Comparison of ENCODE assay signal across 20 mouse cellular contexts in the genomic region with DNA sequence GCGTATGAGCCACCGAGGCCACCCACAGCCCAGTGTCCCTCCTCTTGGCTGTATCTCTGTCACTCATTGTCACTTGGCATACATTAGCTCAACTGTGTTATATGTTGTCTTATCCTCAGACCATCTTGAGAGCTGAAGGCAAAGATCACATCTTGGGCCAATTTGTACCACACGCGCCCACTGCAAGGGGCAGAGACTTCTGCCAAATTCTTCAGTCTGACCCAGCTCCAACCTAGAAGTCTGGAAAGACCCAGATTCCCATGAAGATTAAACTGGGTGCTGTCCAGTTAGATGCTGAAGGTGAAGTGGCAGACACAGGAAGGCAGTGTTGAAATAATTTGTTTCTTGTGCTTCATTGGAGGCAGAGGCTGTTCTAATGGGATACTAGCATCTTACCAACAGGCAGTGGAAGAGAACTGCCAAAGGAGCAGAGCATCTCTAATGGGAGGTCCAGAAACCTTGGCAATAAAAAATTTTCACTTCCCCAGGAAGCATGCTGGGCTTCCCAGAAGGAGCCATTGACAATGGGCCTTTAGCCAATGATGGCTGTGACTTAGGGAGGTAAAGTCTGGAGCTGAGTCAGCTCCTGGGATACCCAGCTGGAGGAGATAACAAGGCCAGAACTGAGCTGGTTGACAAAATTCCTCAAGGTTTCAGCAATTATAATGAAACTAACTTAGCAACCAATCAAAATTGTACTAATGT. TPM values are rescaled to one million over a fixed set of nuclear protein-coding genes. Genes with fewer than 3 reads are reported as not detected.
DNase-seq lines count a peak whose midpoint lies in the region; ATAC-seq lines count a peak whose summit lies in the region.
"Had no signal": no experiment of that assay in that cellular context is flagged by ENCODE, and none has a peak within 500 bp of the region (broad histone marks: within the 10 kb centered on the region; RNA-seq: fewer than 3 reads in every experiment).

No protein-coding gene starts in this region.

- H3K36me3 ChIP-seq in midbrain, embryonic 11.5 days (ENCODE audit: control insufficient read depth, insufficient read depth, low read length) = no peaks in the 10 kb centered on the region
- H3K36me3 ChIP-seq in midbrain, embryonic 14.5 days (ENCODE audit: control insufficient read depth, insufficient read depth, low read length) = no peaks in the 10 kb centered on the region
- H3K36me3 ChIP-seq: embryonic facial prominence, embryonic 13.5 days; embryonic facial prominence, embryonic 15.5 days; forebrain, embryonic 10.5 days; forebrain, embryonic 12.5 days had no signal

- no peaks in the 10 kb centered on the region; the same call in 1 of the 2 replicates for H3K4me1 ChIP-seq in midbrain, embryonic 11.5 days (ENCODE audit: control insufficient read depth, insufficient read depth, low read length)
- peaks cover 4% of the 10 kb centered on the region; the same call in 1 of the 2 replicates for H3K4me1 ChIP-seq in midbrain, embryonic 14.5 days (ENCODE audit: control insufficient read depth, insufficient read depth, low read length)

- no peaks in the 10 kb centered on the region for H3K9me3 ChIP-seq in midbrain, embryonic 11.5 days (ENCODE audit: control insufficient read depth, low read length)
- no peaks in the 10 kb centered on the region for H3K9me3 ChIP-seq in midbrain, embryonic 14.5 days (ENCODE audit: control insufficient read depth, low read length)
- H3K9me3 ChIP-seq: embryonic facial prominence, embryonic 13.5 days; embryonic facial prominence, embryonic 15.5 days; forebrain, embryonic 10.5 days; forebrain, embryonic 12.5 days had no signal

- WGBS in midbrain, embryonic 11.5 days = 93% methylated on average over 4 of the region's 4 CpGs
- 95% methylated on average over 4 of the region's 4 CpGs for WGBS in midbrain, embryonic 14.5 days

- H3K27ac ChIP-seq in midbrain, embryonic 11.5 days (ENCODE audit: low read depth, low read length) = no peak overlapping the region
- H3K27ac ChIP-seq in midbrain, embryonic 14.5 days (replicated peaks; ENCODE audit: low read depth, low read length) = no peak overlapping the region
- H3K27ac ChIP-seq: embryonic facial prominence, embryonic 13.5 days; embryonic facial prominence, embryonic 15.5 days; forebrain, embryonic 10.5 days; forebrain, embryonic 12.5 days had no signal

- H3K4me2 ChIP-seq in midbrain, embryonic 11.5 days = no peak overlapping the region
- H3K4me2 ChIP-seq in midbrain, embryonic 14.5 days (ENCODE audit: low read length) = no peak overlapping the region
- H3K4me2 ChIP-seq: embryonic facial prominence, embryonic 13.5 days; embryonic facial prominence, embryonic 15.5 days; forebrain, embryonic 12.5 days had no signal

- peaks cover 4% of the 10 kb centered on the region for H3K27me3 ChIP-seq in midbrain, embryonic 11.5 days (ENCODE audit: control insufficient read depth, insufficient read depth, low read length)
- no peaks in the 10 kb centered on the region; the same call in 1 of the 2 replicates for H3K27me3 ChIP-seq in midbrain, embryonic 14.5 days (ENCODE audit: control insufficient read depth, insufficient read depth, low read length)

- no peak overlapping the region for H3K4me3 ChIP-seq in midbrain, embryonic 11.5 days (ENCODE audit: low read depth, low read length)
- no peak overlapping the region for H3K4me3 ChIP-seq in midbrain, embryonic 14.5 days (replicated peaks; ENCODE audit: low read depth, low read length)
- H3K4me3 ChIP-seq: embryonic facial prominence, embryonic 13.5 days; embryonic facial prominence, embryonic 15.5 days; erythroblast, embryonic 14.5 days; forebrain, embryonic 10.5 days; forebrain, embryonic 12.5 days had no signal

- DNase-seq in cerebellum, adult 9-10 months = peak; percentile 17
- no peak for DNase-seq in cerebellum, postnatal 4 days (ENCODE audit: low spot score in 2 of 2)
- peak; percentile 65 to 82 for DNase-seq in cerebellum, postnatal 10 days
- DNase-seq in cerebellum, adult 11 months = no peak
- peak; percentile 31 for DNase-seq in midbrain, embryonic 11.5 days (ENCODE audit: low spot score, missing footprints)
- DNase-seq in midbrain, embryonic 14.5 days = no peak
- DNase-seq: adrenal gland, adult 2 months; adrenal gland, postnatal 10 days; adrenal gland, postnatal 25 days; embryo, embryonic 11 days had no signal

- no peak overlapping the region for H3K9ac ChIP-seq in midbrain, embryonic 11.5 days (ENCODE audit: low read length)
- H3K9ac ChIP-seq in midbrain, embryonic 14.5 days (replicated peaks; ENCODE audit: low read length) = no peak overlapping the region
- H3K9ac ChIP-seq: embryonic facial prominence, embryonic 13.5 days; embryonic facial prominence, embryonic 15.5 days; forebrain, embryonic 12.5 days had no signal

- ATAC-seq in midbrain, embryonic 11.5 days (ENCODE audit: low FRiP score) = no peak
- ATAC-seq in midbrain, embryonic 14.5 days (ENCODE audit: low FRiP score, low TSS enrichment) = no peak
- ATAC-seq: forebrain, embryonic 14.5 days; forebrain, embryonic 16.5 days had no signal

RNA-seq across cellular contexts. Expression of a gene that starts 2.0 kb away (rescaled TPM):
- 18.3 and 20.8 TPM in 2 replicates for polyA plus RNA-seq in midbrain, embryonic 11.5 days (2014; fragmentation: Nextera tagmentation; extraction: Ambion mirVana)
- 35.9 and 41.1 TPM in 2 replicates for polyA plus RNA-seq in midbrain, embryonic 14.5 days (2014; fragmentation: Nextera tagmentation; extraction: Ambion mirVana)

RNA-seq across cellular contexts. Expression of a gene that starts 9.0 kb away (rescaled TPM):
- 4.4 and 4.5 TPM in 2 replicates for polyA plus RNA-seq in midbrain, embryonic 11.5 days (2014; fragmentation: Nextera tagmentation; extraction: Ambion mirVana)
- polyA plus RNA-seq in midbrain, embryonic 14.5 days (2014; fragmentation: Nextera tagmentation; extraction: Ambion mirVana) = 0.74 and 0.82 TPM in 2 replicates
- polyA plus RNA-seq: adrenal gland, adult 2 months; C2C12; cerebellum, adult 2 months; embryonic facial prominence, embryonic 11.5 days; embryonic facial prominence, embryonic 13.5 days; embryonic facial prominence, embryonic 15.5 days; erythroblast, embryonic 14.5 days; forebrain, embryonic 14.5 days had no signal

RNA-seq across cellular contexts. Expression of a gene that starts 32.3 kb away (rescaled TPM):
- 145 and 152 TPM in 2 replicates for polyA plus RNA-seq in midbrain, embryonic 11.5 days (2014; fragmentation: Nextera tagmentation; extraction: Ambion mirVana)
- 75.5 and 88.2 TPM in 2 replicates for polyA plus RNA-seq in midbrain, embryonic 14.5 days (2014; fragmentation: Nextera tagmentation; extraction: Ambion mirVana)

Comparison
In these comparisons a context has a peak if more than half of its experiments do, and no peak if none do; other contexts are left out.
1. DNase-seq: peak in cerebellum, adult 9-10 months (single experiment), cerebellum, postnatal 10 days (2 of 2) and midbrain, embryonic 11.5 days (single experiment); none in cerebellum, postnatal 4 days (0 of 2), cerebellum, adult 11 months (single experiment) and midbrain, embryonic 14.5 days (single experiment).